Mouse (Mus musculus) megakaryocyte-erythroid progenitor cell, adult 5-6 weeks (primary cell): ENCODE measurements around the gene Tipin. TPM values are rescaled to one million over a fixed set of nuclear protein-coding genes. Genes with fewer than 3 reads are reported as not detected.
A peak's percentile ranks its signal among the peaks of the same experiment; 100 is the strongest.

Experiments
- ATAC-seq: replicated peaks from 2 replicates; pipeline ENCODE4 v1.8.0; 2016; ENCODE audit warnings: mild to moderate bottlenecking, inconsistent platforms; ENCODE audit not compliant: severe bottlenecking, poor library complexity, low FRiP score, low TSS enrichment
- total RNA-seq, 2 experiments: library from RNA; stranded (forward) in 1 of 2; stranded (reverse) in 1 of 2; fragments of 200-1000, 215-1000 nt in 1 of 2; fragments of >200 nt in 1 of 2; fragmentation: Nextera tagmentation in 1 of 2; gene quantifications; 2 replicates each; pipeline ENCODE4 v1.2.3; 2014 to 2017

Gene Tipin
- total RNA-seq, 2 experiments from 2014 or later, result 292 to 334 TPM

DNA sequence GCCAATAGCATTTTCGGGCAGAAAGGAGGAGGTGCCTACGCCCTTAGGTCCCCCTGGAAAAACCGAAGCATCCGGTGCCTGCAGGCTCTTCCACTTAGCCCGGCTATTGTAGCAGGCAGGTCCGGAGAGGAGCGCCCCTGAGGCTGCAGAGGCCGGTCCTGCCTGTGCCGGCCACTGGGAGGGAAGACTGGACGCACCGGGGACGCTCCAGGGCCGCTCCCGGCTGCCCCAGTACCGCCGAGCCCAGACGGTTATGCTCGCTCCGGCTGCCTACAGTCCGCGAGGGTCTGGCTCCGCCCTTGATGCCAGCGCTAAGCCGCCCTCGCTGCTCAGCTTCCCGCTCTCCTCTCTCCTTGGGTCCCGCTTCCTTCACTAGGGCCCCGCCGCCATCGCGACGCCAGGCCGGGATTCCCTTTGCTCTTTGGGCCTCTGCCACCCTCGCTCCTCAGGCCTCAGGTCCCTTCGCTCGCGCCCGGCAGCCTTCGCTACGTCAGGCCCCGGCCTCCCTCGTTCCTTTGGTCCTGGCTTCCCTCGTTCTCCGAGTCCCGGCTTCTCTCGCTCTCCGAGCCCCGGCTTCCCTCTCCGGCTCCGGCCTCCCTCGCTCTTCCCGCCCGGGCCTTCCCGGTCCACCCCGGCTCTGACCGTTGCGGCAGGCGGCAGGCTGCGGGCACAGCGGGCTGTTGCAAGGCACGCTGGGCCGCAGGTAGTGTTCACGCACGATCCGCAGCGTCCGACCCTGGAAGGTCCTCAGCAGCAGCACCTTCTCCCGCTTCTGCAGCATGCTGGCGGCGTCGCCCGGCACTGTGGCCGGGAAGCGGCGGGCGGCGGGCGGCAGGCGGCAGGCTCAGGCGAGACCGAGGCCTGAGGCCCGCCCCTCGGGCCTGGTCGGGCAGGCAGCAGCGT, 59.2 kb downstream of the Tipin start:
- ATAC-seq, result peak; percentile 82

- ATAC-seq, result no peak
These were observed 59.8 kb downstream of the Tipin start, which contains the start of gene Dis3l for GRCm38 (mm10) chr9:64341254-64341566. TSS of gene Dis3l (minus strand) at chr9:64341288.

GRCm38 (mm10) chr9:64341671-64342070, 60.3 kb downstream of the Tipin start:
- ATAC-seq, result no peak

DNA sequence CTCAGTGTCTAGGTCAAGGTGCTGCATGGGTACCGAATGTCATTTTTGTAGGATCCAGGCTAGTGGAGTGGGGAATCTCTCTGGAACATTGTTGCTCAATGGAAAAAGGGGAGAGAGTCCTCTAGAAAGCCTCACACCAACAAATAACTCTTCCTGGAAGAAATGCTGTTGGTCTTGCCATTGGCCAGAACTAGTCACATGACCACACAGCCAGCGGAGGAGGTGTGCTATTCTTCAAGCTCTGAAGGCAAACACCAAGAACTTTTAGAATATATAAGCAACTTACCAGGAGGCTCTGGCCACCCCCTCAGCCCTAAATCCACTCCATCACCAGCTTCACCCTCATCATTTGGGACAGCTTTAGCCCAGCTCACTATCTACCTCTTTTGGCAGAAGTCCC, 62.3 kb downstream of the Tipin start:
- ATAC-seq, result no peak

DNA sequence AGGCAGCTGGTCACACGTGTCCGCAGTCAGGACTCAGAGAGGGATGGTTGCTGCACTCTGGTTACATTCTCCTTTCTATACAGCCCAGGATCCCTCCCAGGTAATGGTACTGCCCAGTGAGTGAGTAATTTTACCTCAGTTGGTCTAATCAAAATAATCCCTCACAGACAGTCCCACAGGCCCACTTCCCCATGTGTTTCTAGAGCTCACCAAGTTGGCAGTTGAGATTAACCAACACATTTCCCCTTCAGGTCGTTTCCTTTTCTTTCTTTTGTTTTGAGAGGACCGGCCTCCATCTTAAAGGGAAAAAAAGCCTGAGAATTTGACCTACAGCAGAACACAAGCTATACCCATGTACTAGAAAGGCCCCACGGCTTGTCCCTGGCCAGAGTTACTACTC, 64.5 kb downstream of the Tipin start:
- ATAC-seq, result no peak

- no peak for ATAC-seq
These were observed 66.0 kb downstream of the Tipin start for GRCm38 (mm10) chr9:64347377-64347776.

DNA sequence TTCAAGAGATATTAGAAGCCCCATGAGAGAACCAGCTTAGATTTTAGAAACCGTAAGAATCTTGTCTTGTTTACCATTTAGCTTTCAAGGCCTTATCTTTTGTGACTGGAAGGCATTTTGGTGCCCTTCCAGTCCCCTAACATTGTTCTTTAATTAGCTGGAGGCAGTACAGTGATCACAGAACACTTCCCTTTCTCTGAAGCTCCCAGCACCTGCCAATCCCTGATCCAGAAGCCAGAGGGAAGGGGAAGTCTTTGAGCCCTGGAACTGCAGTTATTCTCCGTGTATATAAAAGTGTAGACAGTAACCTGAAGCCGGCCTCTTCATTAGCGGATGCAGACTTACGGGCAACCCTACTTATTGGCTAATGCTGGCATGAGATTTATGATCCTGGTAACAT, 68.1 kb downstream of the Tipin start:
- ATAC-seq, result no peak

GRCm38 (mm10) chr9:64351191-64351590, 69.8 kb downstream of the Tipin start:
- no peak for ATAC-seq

Other genes starting within 250 kb of the Tipin start
- not detected in 2 replicates for gene Lctl, start 164.4 kb upstream of the Tipin start, total RNA-seq (2014; fragmentation: Nextera tagmentation)
- gene Lctl, start 164.4 kb upstream of the Tipin start, total RNA-seq (2017), result not detected in 2 replicates
- gene Zwilch, start 108.5 kb upstream of the Tipin start, total RNA-seq (2014; fragmentation: Nextera tagmentation), result 63.8 and 96.9 TPM in 2 replicates
- gene Zwilch, start 108.5 kb upstream of the Tipin start, total RNA-seq (2017), result 168 and 181 TPM in 2 replicates
- gene Rpl4, start 108.2 kb upstream of the Tipin start, total RNA-seq (2014; fragmentation: Nextera tagmentation), result 3,030 and 3,310 TPM in 2 replicates
- 3,630 and 3,665 TPM in 2 replicates for gene Rpl4, start 108.2 kb upstream of the Tipin start, total RNA-seq (2017)
- 13.0 and 13.2 TPM in 2 replicates for gene Snapc5, start 102.3 kb upstream of the Tipin start, total RNA-seq (2014; fragmentation: Nextera tagmentation)
- 46.6 and 55.3 TPM in 2 replicates for gene Snapc5, start 102.3 kb upstream of the Tipin start, total RNA-seq (2017)
- gene Uchl4, start 46.4 kb upstream of the Tipin start, total RNA-seq (2014; fragmentation: Nextera tagmentation), result 1.5 TPM in 1 of 2 replicates, not detected in the other
- gene Uchl4, start 46.4 kb upstream of the Tipin start, total RNA-seq (2017), result 1.1 and 1.9 TPM in 2 replicates
- 12.6 and 17.5 TPM in 2 replicates for gene Map2k1, start 27.9 kb upstream of the Tipin start, total RNA-seq (2014; fragmentation: Nextera tagmentation)
- gene Map2k1, start 27.9 kb upstream of the Tipin start, total RNA-seq (2017), result 27.9 and 29.5 TPM in 2 replicates
- gene Dis3l, start 59.7 kb downstream of the Tipin start, total RNA-seq (2014; fragmentation: Nextera tagmentation), result 13.2 and 20.7 TPM in 2 replicates
- 20.0 and 20.4 TPM in 2 replicates for gene Dis3l, start 59.7 kb downstream of the Tipin start, total RNA-seq (2017)
- gene Megf11, start 104.0 kb downstream of the Tipin start, total RNA-seq (2014; fragmentation: Nextera tagmentation), result not detected in 2 replicates
- not detected in 2 replicates for gene Megf11, start 104.0 kb downstream of the Tipin start, total RNA-seq (2017)